Mouse (Mus musculus): ENCODE results near the gene Rps6ka5. TPM values are rescaled to one million over a fixed set of nuclear protein-coding genes. Genes with fewer than 3 reads are reported as not detected.

Rps6ka5 gene
- 5.6 and 9.5 TPM in 2 replicates for polyA plus RNA-seq (2012)

GRCm38 (mm10) chr12:100726651-100727050, at the start of gene Rps6ka5:
TSS of gene Rps6ka5 (minus strand) at chr12:100726983.
- no peak for TF ChIP-seq GATA1 (IDR thresholded peaks at IDR 0.05; ENCODE audit: low read length)

- TF ChIP-seq GATA1 (IDR thresholded peaks at IDR 0.05; ENCODE audit: low read length), result no peak
These were observed 49.3 kb upstream of the Rps6ka5 start for GRCm38 (mm10) chr12:100775911-100776581.

GRCm38 (mm10) chr12:100775291-100775690, 48.5 kb upstream of the Rps6ka5 start:
- no peak for TF ChIP-seq GATA1 (IDR thresholded peaks at IDR 0.05; ENCODE audit: low read length)

GRCm38 (mm10) chr12:100774756-100775155, 48.0 kb upstream of the Rps6ka5 start:
- TF ChIP-seq GATA1 (IDR thresholded peaks at IDR 0.05; ENCODE audit: low read length), result no peak

- TF ChIP-seq GATA1 (IDR thresholded peaks at IDR 0.05; ENCODE audit: low read length), result no peak
These were observed 45.6 kb upstream of the Rps6ka5 start for GRCm38 (mm10) chr12:100772230-100772984.

GRCm38 (mm10) chr12:100770765-100771164, 44.0 kb upstream of the Rps6ka5 start:
- TF ChIP-seq GATA1 (IDR thresholded peaks at IDR 0.05; ENCODE audit: low read length), result no peak

- no peak for TF ChIP-seq GATA1 (IDR thresholded peaks at IDR 0.05; ENCODE audit: low read length)
These were observed 43.1 kb upstream of the Rps6ka5 start for GRCm38 (mm10) chr12:100769871-100770270.

GRCm38 (mm10) chr12:100764329-100765018, 37.7 kb upstream of the Rps6ka5 start:
- no peak for TF ChIP-seq GATA1 (IDR thresholded peaks at IDR 0.05; ENCODE audit: low read length)

- TF ChIP-seq GATA1 (IDR thresholded peaks at IDR 0.05; ENCODE audit: low read length), result no peak
These were observed 36.1 kb upstream of the Rps6ka5 start for GRCm38 (mm10) chr12:100762663-100763425.

- TF ChIP-seq GATA1 (IDR thresholded peaks at IDR 0.05; ENCODE audit: low read length), result no peak
These were observed 30.6 kb upstream of the Rps6ka5 start for GRCm38 (mm10) chr12:100757427-100757826.

GRCm38 (mm10) chr12:100753716-100754115, 26.9 kb upstream of the Rps6ka5 start:
- no peak for TF ChIP-seq GATA1 (IDR thresholded peaks at IDR 0.05; ENCODE audit: low read length)

GRCm38 (mm10) chr12:100752977-100753376, 26.2 kb upstream of the Rps6ka5 start:
- TF ChIP-seq GATA1 (IDR thresholded peaks at IDR 0.05; ENCODE audit: low read length), result no peak

GRCm38 (mm10) chr12:100742468-100742867, 15.7 kb upstream of the Rps6ka5 start:
- no peak for TF ChIP-seq GATA1 (IDR thresholded peaks at IDR 0.05; ENCODE audit: low read length)

GRCm38 (mm10) chr12:100740313-100740712, 13.5 kb upstream of the Rps6ka5 start:
- TF ChIP-seq GATA1 (IDR thresholded peaks at IDR 0.05; ENCODE audit: low read length), result no peak

- TF ChIP-seq GATA1 (IDR thresholded peaks at IDR 0.05; ENCODE audit: low read length), result no peak
These were observed 12.3 kb upstream of the Rps6ka5 start for GRCm38 (mm10) chr12:100739011-100739570.

All from G1E-ER4 (cell line).